Mouse (Mus musculus) heart, adult 18-20 months (tissue): ENCODE data around the gene Gm2115. TPM values are rescaled to one million over a fixed set of nuclear protein-coding genes. Genes with fewer than 3 reads are reported as not detected.

Source experiments
- DNase-seq, 2 experiments: peaks; one replicate each; pipeline ENCODE4 v3.0.0; 2021 to 2022; ENCODE audit warnings: mixed read lengths in 1 of 2
- long read RNA-seq, 2 experiments: library from polyadenylated mRNA; stranded (forward); transcript quantifications; one replicate each; pipeline ENCODE4 v2.0.0; 2021
- total RNA-seq, 2 experiments: library from RNA; stranded (reverse); gene quantifications; 2 replicates each; pipeline ENCODE4 v1.2.3; 2021

The Gm2115 gene
- total RNA-seq, result under 1 TPM; 0.20 to 0.26 TPM
- long read RNA-seq, experiment 1, result 0 reads
- long read RNA-seq, experiment 2, result 0 reads

- DNase-seq, result peak; percentile 13 to 24
Measured at GRCm38 (mm10) chr7:84528796-84529533, at the start of gene Gm2115. Gene Gm2115, plus strand, starts transcription at chr7:84528954.

GRCm38 (mm10) chr7:84483447-84484407 is 45.0 kb upstream of the Gm2115 start:
- no peak for DNase-seq

- no peak for DNase-seq
Measured at GRCm38 (mm10) chr7:84486485-84486884, 42.3 kb upstream of the Gm2115 start.

GRCm38 (mm10) chr7:84503163-84503562 is 25.6 kb upstream of the Gm2115 start:
- DNase-seq, result no peak

- no peak for DNase-seq
Measured at GRCm38 (mm10) chr7:84518533-84519198, 10.1 kb upstream of the Gm2115 start.

GRCm38 (mm10) chr7:84521329-84521728 is 7.4 kb upstream of the Gm2115 start:
- no peak for DNase-seq

- DNase-seq, result no peak
Measured at GRCm38 (mm10) chr7:84522426-84522825, 6.3 kb upstream of the Gm2115 start.

- no peak for DNase-seq
Measured at GRCm38 (mm10) chr7:84526171-84526570, 2.6 kb upstream of the Gm2115 start.

GRCm38 (mm10) chr7:84532795-84533194 is 4.0 kb downstream of the Gm2115 start:
- DNase-seq, result no peak

- no peak for DNase-seq
Measured at GRCm38 (mm10) chr7:84534632-84535031, 5.9 kb downstream of the Gm2115 start.

- no peak for DNase-seq
Measured at GRCm38 (mm10) chr7:84544946-84545345, 16.2 kb downstream of the Gm2115 start.

- DNase-seq, result no peak
Measured at GRCm38 (mm10) chr7:84546667-84547066, 17.9 kb downstream of the Gm2115 start.

- peak in 1 of 2 experiments; percentile 5 for DNase-seq
Measured at GRCm38 (mm10) chr7:84551472-84551871, 22.7 kb downstream of the Gm2115 start.

GRCm38 (mm10) chr7:84555294-84555693 is 26.5 kb downstream of the Gm2115 start:
- DNase-seq, result no peak

- DNase-seq, result no peak
Measured at GRCm38 (mm10) chr7:84557332-84557731, 28.6 kb downstream of the Gm2115 start.

GRCm38 (mm10) chr7:84560500-84560899 is 31.7 kb downstream of the Gm2115 start:
- DNase-seq, result no peak

- DNase-seq, result no peak
Measured at GRCm38 (mm10) chr7:84564236-84564635, 35.5 kb downstream of the Gm2115 start.

- peak; percentile 20 to 51 for DNase-seq
Measured at GRCm38 (mm10) chr7:84566200-84566599, 37.4 kb downstream of the Gm2115 start.

GRCm38 (mm10) chr7:84577034-84577433 is 48.3 kb downstream of the Gm2115 start:
- no peak for DNase-seq

- no peak for DNase-seq
Measured at GRCm38 (mm10) chr7:84578841-84579240, 50.1 kb downstream of the Gm2115 start.

- no peak for DNase-seq
Measured at GRCm38 (mm10) chr7:84579769-84580168, 51.0 kb downstream of the Gm2115 start.

GRCm38 (mm10) chr7:84585086-84585485 is 56.3 kb downstream of the Gm2115 start:
- no peak for DNase-seq
